Mouse (Mus musculus) left cerebral cortex, postnatal 4 days (tissue): Measurements from ENCODE around the gene Cacnb4. TPM values are rescaled to one million over a fixed set of nuclear protein-coding genes. Genes with fewer than 3 reads are reported as not detected.

Source experiments
- DNase-seq: peaks from one replicate; pipeline ENCODE4 v3.0.0-alpha.2; 2022
- intact Hi-C: fragments of 180-260 bp; cut with DNase I; formaldehyde crosslinking; loops from one replicate; pipeline ENCODE4 v1.15.1; 2025
- total RNA-seq, 2 experiments: library from RNA; stranded (reverse); gene quantifications; 2 replicates each; pipeline ENCODE4 v1.2.3; 2021

The Cacnb4 gene
- total RNA-seq, 2 experiments from 2014 or later, result 39.9 to 43.7 TPM

GRCm38 (mm10) chr2:52530521-52530920, 146.1 kb downstream of the Cacnb4 start:
- DNase-seq, result no peak
- intact Hi-C loops, result no loop called here

- intact Hi-C loops, result no loop called here
- no peak for DNase-seq
Observed at GRCm38 (mm10) chr2:52529245-52529644, 147.4 kb downstream of the Cacnb4 start.

- intact Hi-C loops, result no loop called here
- DNase-seq, result no peak
Observed at GRCm38 (mm10) chr2:52525876-52526592, 150.6 kb downstream of the Cacnb4 start.

- intact Hi-C loops, result no loop called here
- no peak for DNase-seq
Observed at GRCm38 (mm10) chr2:52523056-52523715, 153.4 kb downstream of the Cacnb4 start.

- intact Hi-C loops, result no loop called here
- DNase-seq, result no peak
Observed at GRCm38 (mm10) chr2:52521012-52521411, 155.6 kb downstream of the Cacnb4 start.

GRCm38 (mm10) chr2:52518740-52519139, 157.9 kb downstream of the Cacnb4 start:
- intact Hi-C loops, result no loop called here
- no peak for DNase-seq

GRCm38 (mm10) chr2:52516534-52516933, 160.1 kb downstream of the Cacnb4 start:
- intact Hi-C loops, result no loop called here
- no peak for DNase-seq

- DNase-seq, result no peak
- intact Hi-C loops, result no loop called here
Observed at GRCm38 (mm10) chr2:52512865-52513388, 163.7 kb downstream of the Cacnb4 start.

- intact Hi-C loops, result no loop called here
- DNase-seq, result no peak
Observed at GRCm38 (mm10) chr2:52512206-52512605, 164.4 kb downstream of the Cacnb4 start.

GRCm38 (mm10) chr2:52511799-52512198, 164.8 kb downstream of the Cacnb4 start:
- DNase-seq, result no peak

GRCm38 (mm10) chr2:52509779-52510500, 166.7 kb downstream of the Cacnb4 start:
- no peak for DNase-seq
- intact Hi-C loops, result no loop called here

More at GRCm38 (mm10) chr2:52511799-52512198, 164.8 kb downstream of the Cacnb4 start:
- intact Hi-C loops, result no loop called here

- DNase-seq, result no peak
- intact Hi-C loops, result no loop called here
Observed at GRCm38 (mm10) chr2:52505164-52505563, 171.5 kb downstream of the Cacnb4 start.

- intact Hi-C loops, result no loop called here
- DNase-seq, result no peak
Observed at GRCm38 (mm10) chr2:52504762-52505161, 171.9 kb downstream of the Cacnb4 start.

- DNase-seq, result no peak
- intact Hi-C loops, result no loop called here
Observed at GRCm38 (mm10) chr2:52499849-52500262, 176.8 kb downstream of the Cacnb4 start.

- DNase-seq, result no peak
- intact Hi-C loops, result no loop called here
Observed at GRCm38 (mm10) chr2:52499101-52499537, 177.5 kb downstream of the Cacnb4 start.

GRCm38 (mm10) chr2:52495097-52495694, 181.4 kb downstream of the Cacnb4 start:
- DNase-seq, result no peak
- intact Hi-C loops, result no loop called here

GRCm38 (mm10) chr2:52494274-52494673, 182.4 kb downstream of the Cacnb4 start:
- intact Hi-C loops, result no loop called here
- DNase-seq, result no peak

GRCm38 (mm10) chr2:52492867-52493266, 183.8 kb downstream of the Cacnb4 start:
- no peak for DNase-seq
- intact Hi-C loops, result no loop called here

GRCm38 (mm10) chr2:52489840-52490239, 186.8 kb downstream of the Cacnb4 start:
- intact Hi-C loops, result no loop called here
- no peak for DNase-seq

GRCm38 (mm10) chr2:52483496-52483895, 193.1 kb downstream of the Cacnb4 start:
- DNase-seq, result no peak
- intact Hi-C loops, result no loop called here

- intact Hi-C loops, result no loop called here
- no peak for DNase-seq
Observed at GRCm38 (mm10) chr2:52480476-52480875, 196.2 kb downstream of the Cacnb4 start.
